Mouse (Mus musculus): ENCODE data around the gene Wdr70. TPM values are rescaled to one million over a fixed set of nuclear protein-coding genes. Genes with fewer than 3 reads are reported as not detected.
"Not testable (repeated sequence)": the region's sequence is repeated elsewhere in the genome, so short reads cannot be mapped to it uniquely, and the experiment has no call there.

The Wdr70 gene
- polyA plus RNA-seq, 1 experiment from 2014 or later, result 34.0 TPM

- Histone ChIP-seq H3K9me3 (replicated peaks) (no peaks in the 10 kb centered on the region), H3K36me3 (peaks cover 30% of the 10 kb centered on the region), H3K27ac (no peak overlapping the region), H3K4me1 (replicated peaks) (no peaks in the 10 kb centered on the region), H3K9ac (no peak overlapping the region), H3K4me3 (no peak overlapping the region), H3K4me2 (no peak overlapping the region), H3K27me3 (no peaks in the 10 kb centered on the region)
- ATAC-seq (replicated peaks; ENCODE audit: insufficient number of reproducible peaks, insufficient read depth, low FRiP score, low read depth), result no peak
- 93% methylated on average over 2 of the region's 2 CpGs for WGBS
These were observed 8.3 kb downstream of the Wdr70 start for GRCm38 (mm10) chr15:8090685-8091084.

GRCm38 (mm10) chr15:8088715-8089114 is 10.3 kb downstream of the Wdr70 start:
- no peak overlapping the region for H3K27ac ChIP-seq
- no peak for ATAC-seq (replicated peaks; ENCODE audit: insufficient number of reproducible peaks, insufficient read depth, low FRiP score, low read depth)
- no peak overlapping the region for H3K4me3 ChIP-seq
- no peak overlapping the region for H3K4me2 ChIP-seq
- peaks cover 19% of the 10 kb centered on the region for H3K36me3 ChIP-seq
- no peaks in the 10 kb centered on the region for H3K9me3 ChIP-seq (replicated peaks)
- 82% methylated on average over 3 of the region's 3 CpGs for WGBS
- no peak overlapping the region for H3K9ac ChIP-seq
- H3K27me3 ChIP-seq, result no peaks in the 10 kb centered on the region
- no peaks in the 10 kb centered on the region for H3K4me1 ChIP-seq (replicated peaks)

- H3K27ac ChIP-seq, result no peak overlapping the region
- no peak overlapping the region for H3K4me3 ChIP-seq
- no peaks in the 10 kb centered on the region for H3K4me1 ChIP-seq (replicated peaks)
- no peak overlapping the region for H3K9ac ChIP-seq
- H3K4me2 ChIP-seq, result no peak overlapping the region
- peaks cover 19% of the 10 kb centered on the region for H3K36me3 ChIP-seq
- 93% methylated on average over 4 of the region's 4 CpGs for WGBS
- no peak for ATAC-seq (replicated peaks; ENCODE audit: insufficient number of reproducible peaks, insufficient read depth, low FRiP score, low read depth)
- H3K9me3 ChIP-seq (replicated peaks), result no peaks in the 10 kb centered on the region
- no peaks in the 10 kb centered on the region for H3K27me3 ChIP-seq
These were observed 11.7 kb downstream of the Wdr70 start for GRCm38 (mm10) chr15:8087293-8087692.

- H3K9ac ChIP-seq, result no peak overlapping the region
- no peak overlapping the region for H3K27ac ChIP-seq
- no peak overlapping the region for H3K4me3 ChIP-seq
- no peak overlapping the region for H3K4me2 ChIP-seq
- ATAC-seq (replicated peaks; ENCODE audit: insufficient number of reproducible peaks, insufficient read depth, low FRiP score, low read depth), result no peak
- H3K27me3 ChIP-seq, result no peaks in the 10 kb centered on the region
- H3K4me1 ChIP-seq (replicated peaks), result no peaks in the 10 kb centered on the region
- H3K9me3 ChIP-seq (replicated peaks), result no peaks in the 10 kb centered on the region
- H3K36me3 ChIP-seq, result peaks cover 9% of the 10 kb centered on the region
- 90% methylated on average over 8 of the region's 8 CpGs for WGBS
These were observed 16.9 kb downstream of the Wdr70 start for GRCm38 (mm10) chr15:8082139-8082538.

GRCm38 (mm10) chr15:8073159-8073558 is 25.9 kb downstream of the Wdr70 start:
- not testable (repeated sequence) for H3K4me1 ChIP-seq (replicated peaks); H3K4me3 ChIP-seq; H3K27me3 ChIP-seq; H3K9me3 ChIP-seq (replicated peaks); H3K27ac ChIP-seq; H3K9ac ChIP-seq; H3K4me2 ChIP-seq; ATAC-seq (replicated peaks; ENCODE audit: insufficient number of reproducible peaks, insufficient read depth, low FRiP score, low read depth)
- peaks cover 18% of the 10 kb centered on the region for H3K36me3 ChIP-seq
- 89% methylated on average over 3 of the region's 3 CpGs for WGBS

- H3K9me3 ChIP-seq (replicated peaks), result no peaks in the 10 kb centered on the region
- H3K4me2 ChIP-seq, result no peak overlapping the region
- H3K4me1 ChIP-seq (replicated peaks), result no peaks in the 10 kb centered on the region
- H3K4me3 ChIP-seq, result no peak overlapping the region
- H3K27me3 ChIP-seq, result no peaks in the 10 kb centered on the region
- 59% methylated on average over 6 of the region's 6 CpGs for WGBS
- no peak for ATAC-seq (replicated peaks; ENCODE audit: insufficient number of reproducible peaks, insufficient read depth, low FRiP score, low read depth)
- no peak overlapping the region for H3K27ac ChIP-seq
- 0 out of 2 replicates have a peak, but pooled peaks cover 4% of the 10 kb centered on the region for H3K36me3 ChIP-seq
- H3K9ac ChIP-seq, result no peak overlapping the region
These were observed 33.8 kb downstream of the Wdr70 start for GRCm38 (mm10) chr15:8065221-8065620.

GRCm38 (mm10) chr15:8051177-8051576 is 47.8 kb downstream of the Wdr70 start:
- no peaks in the 10 kb centered on the region for H3K9me3 ChIP-seq (replicated peaks)
- H3K9ac ChIP-seq, result no peak overlapping the region
- H3K4me3 ChIP-seq, result no peak overlapping the region
- no peaks in the 10 kb centered on the region for H3K27me3 ChIP-seq
- H3K36me3 ChIP-seq, result peaks cover 4% of the 10 kb centered on the region; the same call in 1 of the 2 replicates
- WGBS, result 84% methylated on average over 3 of the region's 3 CpGs
- ATAC-seq (replicated peaks; ENCODE audit: insufficient number of reproducible peaks, insufficient read depth, low FRiP score, low read depth), result no peak
- no peak overlapping the region for H3K4me2 ChIP-seq
- H3K4me1 ChIP-seq (replicated peaks), result no peaks in the 10 kb centered on the region
- H3K27ac ChIP-seq, result no peak overlapping the region

- Histone ChIP-seq H3K4me3 (no peak overlapping the region), H3K27me3 (no peaks in the 10 kb centered on the region), H3K9me3 (replicated peaks) (no peaks in the 10 kb centered on the region), H3K4me1 (replicated peaks) (no peaks in the 10 kb centered on the region; the same call in 1 of the 2 replicates), H3K27ac (no peak overlapping the region), H3K9ac (no peak overlapping the region), H3K4me2 (no peak overlapping the region), H3K36me3 (no peaks in the 10 kb centered on the region)
- 67% methylated on average over 4 of the region's 4 CpGs for WGBS
- no peak for ATAC-seq (replicated peaks; ENCODE audit: insufficient number of reproducible peaks, insufficient read depth, low FRiP score, low read depth)
These were observed 59.2 kb downstream of the Wdr70 start for GRCm38 (mm10) chr15:8039834-8040233.

- ATAC-seq (replicated peaks; ENCODE audit: insufficient number of reproducible peaks, insufficient read depth, low FRiP score, low read depth), result no peak
- whole genome bisulfite sequencing, result 88% methylated on average over 5 of the region's 5 CpGs
- Histone ChIP-seq H3K27ac (no peak overlapping the region), H3K9me3 (replicated peaks) (no peaks in the 10 kb centered on the region), H3K36me3 (no peaks in the 10 kb centered on the region), H3K4me2 (no peak overlapping the region), H3K4me1 (replicated peaks) (no peaks in the 10 kb centered on the region; the same call in 1 of the 2 replicates), H3K4me3 (no peak overlapping the region), H3K27me3 (no peaks in the 10 kb centered on the region), H3K9ac (no peak overlapping the region)
These were observed 60.6 kb downstream of the Wdr70 start for GRCm38 (mm10) chr15:8038457-8038856.

- H3K4me1 ChIP-seq (replicated peaks), result no peaks in the 10 kb centered on the region; the same call in 1 of the 2 replicates
- no peaks in the 10 kb centered on the region for H3K9me3 ChIP-seq (replicated peaks)
- H3K27ac ChIP-seq, result no peak overlapping the region
- H3K27me3 ChIP-seq, result no peaks in the 10 kb centered on the region
- no peak for ATAC-seq (replicated peaks; ENCODE audit: insufficient number of reproducible peaks, insufficient read depth, low FRiP score, low read depth)
- H3K4me3 ChIP-seq, result no peak overlapping the region
- H3K36me3 ChIP-seq, result no peaks in the 10 kb centered on the region; the same call in 1 of the 2 replicates
- no peak overlapping the region for H3K4me2 ChIP-seq
- WGBS, result 74% methylated on average over 3 of the region's 3 CpGs
- H3K9ac ChIP-seq, result no peak overlapping the region
These were observed 61.2 kb downstream of the Wdr70 start for GRCm38 (mm10) chr15:8037825-8038224.

GRCm38 (mm10) chr15:8031211-8031610 is 67.8 kb downstream of the Wdr70 start:
- no peak for ATAC-seq (replicated peaks; ENCODE audit: insufficient number of reproducible peaks, insufficient read depth, low FRiP score, low read depth)
- Histone ChIP-seq H3K27ac (no peak overlapping the region), H3K4me1 (replicated peaks) (no peaks in the 10 kb centered on the region; the same call in 1 of the 2 replicates), H3K36me3 (no peaks in the 10 kb centered on the region; the same call in 1 of the 2 replicates), H3K4me3 (no peak overlapping the region), H3K4me2 (no peak overlapping the region), H3K27me3 (no peaks in the 10 kb centered on the region), H3K9ac (no peak overlapping the region), H3K9me3 (replicated peaks) (no peaks in the 10 kb centered on the region)
- 80% methylated on average over 7 of the region's 7 CpGs for WGBS

GRCm38 (mm10) chr15:8030643-8031042 is 68.4 kb downstream of the Wdr70 start:
- no peak for ATAC-seq (replicated peaks; ENCODE audit: insufficient number of reproducible peaks, insufficient read depth, low FRiP score, low read depth)
- H3K27ac ChIP-seq, result no peak overlapping the region
- no peaks in the 10 kb centered on the region; the same call in 1 of the 2 replicates for H3K36me3 ChIP-seq
- no peaks in the 10 kb centered on the region for H3K9me3 ChIP-seq (replicated peaks)
- WGBS, result 90% methylated on average over 3 of the region's 3 CpGs
- no peaks in the 10 kb centered on the region for H3K27me3 ChIP-seq
- H3K4me1 ChIP-seq (replicated peaks), result no peaks in the 10 kb centered on the region; the same call in 1 of the 2 replicates
- no peak overlapping the region for H3K9ac ChIP-seq
- no peak overlapping the region for H3K4me2 ChIP-seq
- no peak overlapping the region for H3K4me3 ChIP-seq

Measured in heart, embryonic 15.5 days (tissue).